Mouse (Mus musculus) embryonic facial prominence, embryonic 12.5 days (tissue): ENCODE results near the gene Gna11. TPM values are rescaled to one million over a fixed set of nuclear protein-coding genes. Genes with fewer than 3 reads are reported as not detected.

Source experiments
- ATAC-seq: fragments of 200-750 bp; cut with Nextera tagmentation; 2 replicates; pipeline ENCODE4 v1.8.0; 2017; ENCODE audit not compliant: insufficient number of reproducible peaks, insufficient read depth, low FRiP score, low TSS enrichment
- H3K27ac ChIP-seq: fragments of 300-500 bp; sonication (generic); 2 replicates; pipeline ENCODE4 v1.5.1; 2016; ENCODE audit warnings: mild to moderate bottlenecking
- H3K27me3 ChIP-seq: fragments of 300-500 bp; sonication (generic); 2 replicates; pipeline ENCODE4 v1.6.1; 2016; ENCODE audit warnings: mild to moderate bottlenecking, moderate library complexity
- H3K36me3 ChIP-seq: fragments of 300-500 bp; sonication (generic); 2 replicates; pipeline ENCODE4 v1.6.1; 2016; ENCODE audit warnings: mild to moderate bottlenecking
- H3K4me1 ChIP-seq: fragments of 300-500 bp; sonication (generic); 2 replicates; pipeline ENCODE4 v1.6.1; 2016
- H3K4me2 ChIP-seq: fragments of 300-500 bp; sonication (generic); replicated peaks from 2 replicates; pipeline ENCODE4 v1.6.1; 2016; ENCODE audit warnings: mild to moderate bottlenecking, moderate library complexity
- H3K4me3 ChIP-seq: fragments of 300-500 bp; sonication (generic); 2 replicates; pipeline ENCODE4 v1.5.1; 2016; ENCODE audit warnings: mild to moderate bottlenecking
- H3K9ac ChIP-seq: fragments of 300-500 bp; sonication (generic); 2 replicates; pipeline ENCODE4 v1.6.1; 2016; ENCODE audit warnings: mild to moderate bottlenecking, moderate library complexity
- H3K9me3 ChIP-seq: fragments of 300-500 bp; sonication (generic); 2 replicates; pipeline ENCODE4 v1.6.1; 2016; ENCODE audit warnings: mild to moderate bottlenecking, moderate library complexity
- WGBS: fragments of 180-500 bp; shearing (Covaris S2); methylation state at CpG from one replicate; pipeline ENCODE4 v1.1.7; 2016; 5-methylcytosine and 5-hydroxymethylcytosine counted together
- polyA plus RNA-seq: library from polyadenylated mRNA; unstranded; fragments of >200 nt; fragmentation: Nextera tagmentation; extraction: Ambion mirVana; gene quantifications from 2 replicates; pipeline ENCODE4 v1.2.1, GENCODE M21; 2016

The Gna11 gene
- polyA plus RNA-seq, 1 experiment from 2014 or later: 82.7 TPM

- Histone ChIP-seq H3K27ac (no peak overlapping the region), H3K9me3 (no peaks in the 10 kb centered on the region), H3K36me3 (peaks cover 39% of the 10 kb centered on the region), H3K27me3 (no peaks in the 10 kb centered on the region), H3K4me3 (no peak overlapping the region), H3K9ac (no peak overlapping the region), H3K4me1 (peaks cover 14% of the 10 kb centered on the region), H3K4me2 (no peak overlapping the region)
- ATAC-seq: no peak
- WGBS: 86% methylated on average over 3 of the region's 3 CpGs
These were observed 6.5 kb downstream of the Gna11 start for GRCm38 (mm10) chr10:81538321-81539048.

GRCm38 (mm10) chr10:81537429-81537828 lies 7.6 kb downstream of the Gna11 start:
- Histone ChIP-seq H3K36me3 (peaks cover 43% of the 10 kb centered on the region), H3K4me2 (no peak overlapping the region), H3K27me3 (no peaks in the 10 kb centered on the region), H3K4me3 (no peak overlapping the region), H3K9me3 (no peaks in the 10 kb centered on the region), H3K27ac (no peak overlapping the region), H3K9ac (no peak overlapping the region), H3K4me1 (peaks cover 4% of the 10 kb centered on the region; the same call in 1 of the 2 replicates)
- ATAC-seq: no peak
- WGBS: 88% methylated on average over 2 of the region's 2 CpGs

- no peaks in the 10 kb centered on the region for H3K27me3 ChIP-seq
- H3K9ac ChIP-seq: no peak overlapping the region
- no peak overlapping the region for H3K4me2 ChIP-seq
- no peak overlapping the region for H3K27ac ChIP-seq
- H3K4me3 ChIP-seq: no peak overlapping the region
- no peak for ATAC-seq
- whole genome bisulfite sequencing: 79% methylated on average over 6 of the region's 6 CpGs
- H3K36me3 ChIP-seq: peaks cover 47% of the 10 kb centered on the region
- 0 out of 2 replicates have a peak, but pooled peaks cover 3% of the 10 kb centered on the region for H3K4me1 ChIP-seq
- no peaks in the 10 kb centered on the region for H3K9me3 ChIP-seq
These were observed 8.3 kb downstream of the Gna11 start for GRCm38 (mm10) chr10:81536734-81537133.

GRCm38 (mm10) chr10:81534826-81535225 lies 10.2 kb downstream of the Gna11 start:
- H3K4me2 ChIP-seq: no peak overlapping the region
- no peak overlapping the region for H3K4me3 ChIP-seq
- H3K27me3 ChIP-seq: no peaks in the 10 kb centered on the region
- no peaks in the 10 kb centered on the region for H3K9me3 ChIP-seq
- H3K36me3 ChIP-seq: peaks cover 61% of the 10 kb centered on the region
- H3K4me1 ChIP-seq: no peaks in the 10 kb centered on the region
- H3K9ac ChIP-seq: no peak overlapping the region
- 58% methylated on average over 16 of the region's 16 CpGs for WGBS
- H3K27ac ChIP-seq: no peak overlapping the region
- ATAC-seq: no peak

GRCm38 (mm10) chr10:81526779-81527178 lies 18.2 kb downstream of the Gna11 start:
- Histone ChIP-seq H3K4me1 (0 out of 2 replicates have a peak, but pooled peaks cover 3% of the 10 kb centered on the region), H3K4me3 (no peak overlapping the region), H3K9ac (no peak overlapping the region), H3K27ac (no peak overlapping the region), H3K4me2 (no peak overlapping the region), H3K9me3 (no peaks in the 10 kb centered on the region), H3K36me3 (peaks cover 30% of the 10 kb centered on the region), H3K27me3 (peaks cover 12% of the 10 kb centered on the region)
- ATAC-seq: peak; percentile 53; the same call in 1 of the 2 replicates
- 18% methylated on average over 14 of the region's 14 CpGs for WGBS

GRCm38 (mm10) chr10:81525017-81525694 lies 19.8 kb downstream of the Gna11 start:
- H3K4me3 ChIP-seq: no peak overlapping the region

GRCm38 (mm10) chr10:81524051-81524605 lies 20.9 kb downstream of the Gna11 start, which contains the start of gene Gna15:
TSS of gene Gna15 (minus strand) at chr10:81524225.
- ATAC-seq: no peak
- H3K36me3 ChIP-seq: peaks cover 5% of the 10 kb centered on the region
- no peaks in the 10 kb centered on the region for H3K9me3 ChIP-seq
- H3K4me2 ChIP-seq: no peak within 1 kb of the TSS
- no peak within 1 kb of the TSS for H3K4me3 ChIP-seq
- peaks cover 12% of the 10 kb centered on the region for H3K27me3 ChIP-seq
- 0 out of 2 replicates have a peak, but pooled peaks cover 3% of the 10 kb centered on the region for H3K4me1 ChIP-seq
- WGBS: 17% methylated on average over 9 of the region's 9 CpGs
- H3K27ac ChIP-seq: peak within 1 kb of the TSS; percentile 30; the same call in 1 of the 2 replicates
- no peak within 1 kb of the TSS; the same call in 1 of the 2 replicates for H3K9ac ChIP-seq

More at GRCm38 (mm10) chr10:81525017-81525694, 19.8 kb downstream of the Gna11 start:
- no peaks in the 10 kb centered on the region for H3K9me3 ChIP-seq
- no peak overlapping the region for H3K9ac ChIP-seq
- 0 out of 2 replicates have a peak, but pooled peaks cover 3% of the 10 kb centered on the region for H3K4me1 ChIP-seq
- no peak for ATAC-seq
- peaks cover 12% of the 10 kb centered on the region for H3K27me3 ChIP-seq
- H3K27ac ChIP-seq: no peak overlapping the region
- H3K4me2 ChIP-seq: no peak overlapping the region
- peaks cover 16% of the 10 kb centered on the region for H3K36me3 ChIP-seq
- 67% methylated on average over 12 of the region's 13 CpGs for WGBS

- Histone ChIP-seq H3K9me3 (no peaks in the 10 kb centered on the region), H3K27me3 (peaks cover 12% of the 10 kb centered on the region), H3K27ac (peak overlapping the region; percentile 30; the same call in 1 of the 2 replicates), H3K4me3 (no peak overlapping the region), H3K4me2 (no peak overlapping the region), H3K36me3 (no peaks in the 10 kb centered on the region; the same call in 1 of the 2 replicates), H3K4me1 (0 out of 2 replicates have a peak, but pooled peaks cover 3% of the 10 kb centered on the region), H3K9ac (no peak overlapping the region; the same call in 1 of the 2 replicates)
- WGBS: 23% methylated on average over 19 of the region's 19 CpGs
- ATAC-seq: no peak
These were observed 21.4 kb downstream of the Gna11 start for GRCm38 (mm10) chr10:81523570-81523969.

- no peak overlapping the region for H3K27ac ChIP-seq
- H3K36me3 ChIP-seq: no peaks in the 10 kb centered on the region
- H3K9me3 ChIP-seq: no peaks in the 10 kb centered on the region
- peaks cover 12% of the 10 kb centered on the region for H3K27me3 ChIP-seq
- H3K9ac ChIP-seq: no peak overlapping the region
- H3K4me3 ChIP-seq: no peak overlapping the region
- no peak for ATAC-seq
- 76% methylated on average over 6 of the region's 6 CpGs for WGBS
- H3K4me1 ChIP-seq: 0 out of 2 replicates have a peak, but pooled peaks cover 3% of the 10 kb centered on the region
- no peak overlapping the region for H3K4me2 ChIP-seq
These were observed 21.8 kb downstream of the Gna11 start for GRCm38 (mm10) chr10:81523142-81523541.

GRCm38 (mm10) chr10:81519978-81520365 lies 25.0 kb downstream of the Gna11 start:
- Histone ChIP-seq H3K4me1 (0 out of 2 replicates have a peak, but pooled peaks cover 3% of the 10 kb centered on the region), H3K36me3 (no peaks in the 10 kb centered on the region), H3K4me3 (no peak overlapping the region), H3K27ac (no peak overlapping the region), H3K9me3 (no peaks in the 10 kb centered on the region), H3K27me3 (peaks cover 20% of the 10 kb centered on the region), H3K4me2 (no peak overlapping the region), H3K9ac (no peak overlapping the region)
- no peak for ATAC-seq
- 72% methylated on average over 3 of the region's 3 CpGs for WGBS

- no peak overlapping the region for H3K27ac ChIP-seq
- no peak overlapping the region for H3K4me3 ChIP-seq
- no peak overlapping the region for H3K4me2 ChIP-seq
- H3K9ac ChIP-seq: no peak overlapping the region
- 82% methylated on average over 6 of the region's 6 CpGs for WGBS
- no peaks in the 10 kb centered on the region for H3K9me3 ChIP-seq
- H3K36me3 ChIP-seq: no peaks in the 10 kb centered on the region
- H3K4me1 ChIP-seq: 0 out of 2 replicates have a peak, but pooled peaks cover 3% of the 10 kb centered on the region
- peaks cover 15% of the 10 kb centered on the region for H3K27me3 ChIP-seq
- no peak for ATAC-seq
These were observed 25.6 kb downstream of the Gna11 start for GRCm38 (mm10) chr10:81519227-81519977.
